Mouse (Mus musculus) common myeloid progenitor, adult 5-6 weeks (primary cell): ENCODE data around the gene Adora3. TPM values are rescaled to one million over a fixed set of nuclear protein-coding genes. Genes with fewer than 3 reads are reported as not detected.

Source experiments
- ATAC-seq: replicated peaks from 2 replicates; pipeline ENCODE4 v1.8.0; 2016; ENCODE audit warnings: low read depth, mild to moderate bottlenecking, moderate TSS enrichment, inconsistent platforms; ENCODE audit not compliant: poor library complexity, severe bottlenecking
- total RNA-seq: library from RNA; stranded (forward); fragments of 200-1000, 187-1606 nt; gene quantifications from 2 replicates; pipeline ENCODE4 v1.2.3, GENCODE M21; 2017

Gene Adora3
- total RNA-seq, 1 experiment from 2014 or later = 0.32 TPM

DNA sequence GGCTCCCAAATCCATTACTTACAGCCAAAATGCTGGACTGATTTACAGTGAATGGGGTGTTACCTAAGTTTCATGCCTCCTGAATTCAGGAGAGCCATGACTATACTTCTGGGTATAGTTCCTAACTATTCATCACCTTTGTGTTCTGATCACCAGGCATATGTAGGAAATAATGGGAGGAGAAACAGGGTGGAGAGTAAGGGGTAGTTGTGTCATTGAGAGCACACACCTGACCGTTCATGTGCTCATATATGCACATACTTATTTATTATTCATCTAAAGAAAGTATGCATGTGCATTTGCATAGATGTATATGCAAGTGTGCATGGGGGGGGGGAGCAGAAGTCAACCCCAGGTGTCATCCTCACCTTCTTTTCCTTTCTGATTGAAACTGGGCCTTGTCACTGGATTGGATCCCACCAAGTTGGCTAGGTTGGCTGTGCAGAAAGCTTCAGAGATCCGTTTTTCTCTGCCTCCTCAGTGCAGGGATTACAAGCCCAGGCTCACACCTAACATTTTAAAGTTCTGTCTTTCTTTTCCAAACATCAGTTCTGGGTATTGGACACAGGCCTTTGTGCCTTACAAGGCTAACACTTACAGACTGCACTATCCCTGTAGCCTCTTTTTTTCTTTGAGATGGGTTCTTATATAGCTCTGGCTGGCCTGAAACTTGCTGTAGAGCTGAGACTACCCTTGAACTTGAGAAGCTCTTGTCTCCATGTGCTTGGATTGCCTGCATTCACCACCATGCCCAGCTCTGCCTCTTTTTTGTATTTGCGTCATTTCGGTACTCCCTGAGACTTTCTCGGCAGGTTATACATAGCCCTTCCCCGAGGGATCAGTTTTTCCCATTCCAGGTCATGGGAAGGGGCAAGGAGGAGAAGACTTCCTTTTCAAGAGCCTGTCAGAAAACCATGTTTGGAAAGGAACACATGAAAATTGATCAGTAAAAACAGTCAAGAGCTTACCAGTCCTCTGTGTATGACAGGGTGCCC is 3.1 kb downstream of the Adora3 start:
- no peak for ATAC-seq

GRCm38 (mm10) chr3:105876022-105876421 is 5.4 kb downstream of the Adora3 start:
- no peak for ATAC-seq

- no peak for ATAC-seq
Measured at GRCm38 (mm10) chr3:105877252-105877803, 6.7 kb downstream of the Adora3 start.

GRCm38 (mm10) chr3:105877919-105878318 is 7.3 kb downstream of the Adora3 start:
- peak; percentile 65 for ATAC-seq

GRCm38 (mm10) chr3:105878751-105879150 is 8.1 kb downstream of the Adora3 start:
- no peak for ATAC-seq

GRCm38 (mm10) chr3:105880419-105880818 is 9.8 kb downstream of the Adora3 start:
- no peak for ATAC-seq

DNA sequence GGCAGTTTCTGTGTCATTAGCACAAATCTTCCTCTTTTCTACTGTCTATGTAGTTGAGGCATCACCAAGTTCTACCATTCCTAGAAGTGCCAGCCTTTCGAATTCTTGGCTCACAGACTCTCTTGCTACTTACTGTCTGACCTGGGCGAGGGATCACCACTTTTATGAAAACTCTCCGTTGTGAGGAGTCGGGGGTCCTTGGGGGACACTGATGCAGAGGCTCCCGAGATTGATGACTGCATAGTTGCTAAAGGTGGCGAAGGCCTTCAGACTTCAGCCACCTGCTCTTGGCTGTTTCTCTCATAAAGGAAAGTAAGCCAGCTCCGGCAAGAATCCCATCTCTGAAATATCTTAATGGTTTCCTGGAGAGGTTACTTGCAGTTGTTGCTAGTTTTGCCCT is 11.4 kb downstream of the Adora3 start:
- no peak for ATAC-seq

GRCm38 (mm10) chr3:105883111-105883510 is 12.5 kb downstream of the Adora3 start:
- no peak for ATAC-seq

- ATAC-seq = no peak
Measured at GRCm38 (mm10) chr3:105888961-105889360, 18.3 kb downstream of the Adora3 start.

GRCm38 (mm10) chr3:105890220-105890619 is 19.6 kb downstream of the Adora3 start:
- ATAC-seq = no peak

DNA sequence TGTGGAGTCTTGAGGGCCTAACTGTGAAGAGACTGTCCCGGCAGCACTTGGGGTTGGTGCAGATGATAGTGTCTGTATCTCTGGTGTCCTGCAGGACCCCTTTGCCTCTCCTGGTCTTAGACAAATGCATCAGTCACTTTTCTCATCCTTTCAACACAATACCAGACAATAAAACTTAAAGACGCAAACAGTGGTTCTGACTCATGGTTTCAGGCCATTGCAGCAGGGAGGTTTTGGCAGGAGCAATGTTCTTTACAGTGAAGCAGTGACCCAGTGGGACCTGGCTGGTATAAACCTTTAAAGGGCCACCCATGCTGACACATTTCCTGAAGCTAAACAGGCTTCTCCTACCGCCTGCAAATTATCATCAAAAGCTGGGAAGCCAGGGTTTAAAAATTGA is 20.5 kb downstream of the Adora3 start:
- ATAC-seq = no peak

DNA sequence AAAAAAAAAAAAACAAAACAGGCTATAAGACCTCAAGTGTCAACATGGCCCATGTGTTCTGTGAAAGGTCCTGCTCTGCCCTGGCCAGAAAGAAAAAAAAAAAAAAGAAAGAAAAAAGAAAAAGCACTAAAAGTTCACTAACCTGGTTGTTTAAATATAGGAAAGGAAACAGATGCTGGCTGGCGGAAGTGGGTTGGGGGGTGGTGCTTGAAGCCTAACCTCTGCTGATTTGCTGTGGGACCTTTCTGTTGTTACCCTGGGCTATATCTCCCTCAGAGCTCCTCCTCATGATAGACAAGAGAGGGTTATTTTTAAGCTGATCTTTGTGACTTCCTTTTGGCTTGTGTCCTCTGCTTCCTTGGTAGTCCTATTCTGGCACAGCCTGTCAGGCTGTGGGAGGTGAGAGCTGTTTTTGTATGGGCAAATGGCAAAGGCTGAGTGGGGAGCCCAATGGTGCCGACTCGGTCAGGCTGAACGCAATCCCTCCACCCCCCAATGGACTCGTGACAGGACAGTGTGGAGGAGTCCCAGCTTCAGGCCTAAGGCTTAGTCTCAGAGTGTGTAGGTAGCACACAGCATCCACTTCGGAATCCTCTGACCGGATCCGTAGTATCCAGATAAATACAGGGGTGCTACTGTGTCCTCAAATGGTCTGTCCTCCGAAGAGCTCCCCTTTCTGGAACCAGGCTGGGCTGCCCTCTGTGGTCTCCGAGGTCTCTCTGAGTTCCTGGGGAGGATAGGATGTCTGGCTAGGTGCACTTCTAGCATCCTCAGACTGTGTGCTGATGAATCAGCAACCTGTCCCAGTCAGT is 21.3 kb downstream of the Adora3 start:
- ATAC-seq = peak; percentile 48

- ATAC-seq = peak; percentile 56
Measured at GRCm38 (mm10) chr3:105892572-105893495, 22.2 kb downstream of the Adora3 start.

DNA sequence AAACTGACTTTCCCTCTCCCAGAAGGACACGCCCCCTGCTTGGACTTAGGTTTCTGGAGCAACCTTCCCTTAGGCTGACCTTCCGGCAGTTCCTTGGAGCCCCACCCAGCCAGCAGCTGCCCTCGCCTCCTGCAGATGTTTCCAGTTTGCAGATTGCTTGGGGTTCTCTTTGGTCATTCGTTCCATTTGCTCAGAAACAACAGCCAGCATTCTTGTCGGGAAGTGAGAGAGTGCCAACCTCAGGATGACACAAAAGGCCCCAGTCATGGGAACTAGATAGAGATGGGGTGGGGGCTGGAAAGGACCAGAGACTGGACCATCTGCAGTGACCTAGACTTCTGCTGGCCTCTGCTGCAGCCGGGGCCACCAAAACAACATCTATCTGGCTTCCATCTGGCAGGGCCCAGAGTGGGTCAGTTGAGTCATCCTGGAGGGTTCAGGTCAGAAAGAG is 23.3 kb downstream of the Adora3 start:
- no peak for ATAC-seq

DNA sequence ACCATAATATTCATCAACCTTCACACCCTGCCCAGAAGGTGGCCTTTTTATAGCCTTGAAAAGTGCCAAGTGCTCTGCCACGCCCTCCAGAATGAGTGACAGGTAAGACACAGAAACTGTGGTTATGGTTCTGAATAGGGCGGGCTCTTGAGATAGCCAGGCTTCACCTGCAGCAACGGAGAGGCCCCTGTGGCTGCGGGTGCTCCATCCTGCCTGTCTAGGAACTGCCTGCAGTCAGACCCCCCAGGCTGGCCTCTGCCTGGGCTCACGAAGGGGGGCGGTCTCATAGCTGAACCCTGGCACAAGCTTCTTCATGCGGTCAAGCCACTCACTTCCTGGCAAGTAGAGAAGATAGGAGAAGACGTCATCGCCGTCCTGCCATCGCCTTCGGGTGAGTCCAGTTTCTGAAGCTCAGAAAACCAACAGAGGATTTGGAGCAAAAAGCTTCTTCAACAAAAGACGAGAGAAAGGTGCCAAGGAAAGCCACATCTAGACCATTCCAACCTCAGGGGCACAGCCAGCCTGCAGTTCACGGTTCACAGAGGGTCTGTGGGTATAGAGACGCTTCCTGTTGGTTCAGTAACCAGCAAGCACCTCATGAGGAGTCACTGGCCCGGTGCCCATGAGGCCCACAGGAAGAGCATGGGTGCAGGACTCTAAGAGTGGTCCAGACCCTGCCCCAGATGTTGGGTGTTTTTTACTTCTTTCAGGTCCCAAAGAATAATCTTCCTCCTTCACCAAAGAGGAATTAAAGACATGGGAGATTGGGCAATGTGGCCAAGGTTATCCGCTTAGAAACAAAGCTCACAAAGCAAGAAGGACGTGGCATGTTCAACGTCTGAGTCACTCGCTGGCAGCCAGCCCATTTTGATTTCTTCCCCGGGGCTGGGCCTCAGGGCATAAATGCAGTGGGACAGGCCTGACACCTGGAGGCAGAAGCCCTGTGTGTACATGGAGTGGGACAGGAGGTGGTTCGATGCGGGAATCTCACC is 24.2 kb downstream of the Adora3 start:
- peak; percentile 37 for ATAC-seq

DNA sequence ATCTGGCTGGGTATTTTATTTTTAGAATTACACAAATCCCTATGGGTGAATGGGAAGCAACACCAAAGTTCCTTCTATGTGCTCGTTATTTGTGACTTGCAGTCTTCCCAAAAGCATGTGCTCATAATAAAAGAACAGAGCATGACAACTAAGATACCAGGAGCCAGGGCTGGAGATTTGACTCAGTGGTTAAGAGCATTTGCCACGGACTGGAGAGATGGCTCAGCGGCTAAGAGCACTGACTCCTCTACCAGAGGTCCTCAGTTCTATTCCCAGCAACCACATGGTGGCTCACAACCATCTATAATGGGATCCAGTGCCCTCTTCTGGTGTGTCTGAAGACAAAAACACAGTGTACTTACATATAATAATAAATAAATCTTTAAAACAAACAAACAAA is 26.2 kb downstream of the Adora3 start:
- ATAC-seq = no peak

DNA sequence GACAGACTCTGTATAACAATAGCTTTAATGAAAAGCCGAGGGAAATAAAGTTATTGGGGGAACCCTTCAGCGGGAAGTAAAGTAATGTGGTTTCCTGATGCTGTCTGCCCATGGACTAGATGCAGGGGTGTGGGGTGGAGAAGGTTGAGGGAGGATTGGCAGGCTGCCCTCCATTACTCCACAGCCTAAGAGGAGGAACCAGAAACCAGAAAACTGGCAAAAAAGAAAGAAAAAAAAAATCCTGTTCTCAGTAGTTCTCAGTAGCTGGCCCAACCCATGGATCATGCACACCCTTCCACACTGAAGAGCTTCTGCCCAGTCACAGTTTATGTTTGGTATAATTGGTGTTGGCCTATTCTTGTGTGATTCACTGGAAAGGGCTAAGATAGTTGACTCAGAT is 27.7 kb downstream of the Adora3 start:
- ATAC-seq = peak; percentile 37

GRCm38 (mm10) chr3:105898861-105899260 is 28.2 kb downstream of the Adora3 start:
- no peak for ATAC-seq
